Mouse (Mus musculus): ENCODE data around the gene Gm20388.

DNA sequence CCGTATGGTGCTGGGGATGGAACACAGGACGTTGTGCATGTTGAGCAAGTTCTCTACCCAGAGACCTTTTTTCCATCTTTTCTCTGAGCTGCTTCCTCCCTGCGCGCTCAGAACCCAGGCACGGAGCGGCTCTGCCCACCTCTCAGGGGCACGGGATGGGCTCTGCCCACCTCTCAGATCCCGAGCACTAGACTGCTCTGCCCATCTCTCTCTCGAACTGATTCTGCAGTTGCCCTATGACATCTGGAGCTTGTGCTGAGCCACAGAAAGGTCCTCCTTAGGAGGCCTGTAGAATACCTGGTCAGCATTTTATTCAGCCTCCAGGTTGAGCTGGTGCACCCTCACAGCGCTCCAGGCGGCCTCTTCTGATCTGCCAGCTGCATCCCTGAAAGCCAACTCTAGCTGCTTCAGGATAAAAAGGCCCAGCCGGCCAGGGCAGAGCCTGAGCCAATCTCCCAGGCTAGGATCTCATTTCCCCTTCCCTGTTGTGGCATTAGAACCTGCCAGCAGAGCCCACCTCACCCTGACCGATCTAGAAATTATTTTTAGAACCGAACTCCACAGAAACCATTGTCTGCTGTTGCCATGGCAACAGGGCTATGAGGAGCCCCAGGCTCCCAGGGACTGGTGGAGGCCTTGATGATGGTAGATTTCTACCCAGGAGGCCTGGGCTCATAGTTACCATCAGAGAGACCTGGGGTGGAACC, 1777.0 kb downstream of the Gm20388 start:
- TF ChIP-seq GATA1 (IDR thresholded peaks at IDR 0.05; ENCODE audit: low read length) (no peak), TAL1 (IDR thresholded peaks at IDR 0.05; ENCODE audit: low read length) (no peak)

All from erythroblast, embryonic 14.5 days (primary cell).